Mouse (Mus musculus) megakaryocyte progenitor cell, adult 5-6 weeks (primary cell): Measurements from ENCODE around the gene Slc7a4. TPM values are rescaled to one million over a fixed set of nuclear protein-coding genes. Genes with fewer than 3 reads are reported as not detected.
"Not testable (repeated sequence)": the region's sequence is repeated elsewhere in the genome, so short reads cannot be mapped to it uniquely, and the experiment has no call there.

Source experiments
- ATAC-seq: replicated peaks from 2 replicates; pipeline ENCODE4 v1.8.0; 2016; ENCODE audit warnings: mild to moderate bottlenecking, moderate TSS enrichment, inconsistent platforms; ENCODE audit not compliant: poor library complexity
- total RNA-seq, 2 experiments: library from RNA; stranded (forward) in 1 of 2; stranded (reverse) in 1 of 2; fragments of 157-497, 149-512 nt in 1 of 2; fragments of 200-1000 nt in 1 of 2; gene quantifications; 2 replicates each; pipeline versions ENCODE4 v1.2.3 to v1.2.4; 2015 to 2017

Gene Slc7a4
- total RNA-seq (2015) (1.2 and 1.4 TPM in 2 replicates), total RNA-seq (2017) (4.2 and 5.6 TPM in 2 replicates)

DNA sequence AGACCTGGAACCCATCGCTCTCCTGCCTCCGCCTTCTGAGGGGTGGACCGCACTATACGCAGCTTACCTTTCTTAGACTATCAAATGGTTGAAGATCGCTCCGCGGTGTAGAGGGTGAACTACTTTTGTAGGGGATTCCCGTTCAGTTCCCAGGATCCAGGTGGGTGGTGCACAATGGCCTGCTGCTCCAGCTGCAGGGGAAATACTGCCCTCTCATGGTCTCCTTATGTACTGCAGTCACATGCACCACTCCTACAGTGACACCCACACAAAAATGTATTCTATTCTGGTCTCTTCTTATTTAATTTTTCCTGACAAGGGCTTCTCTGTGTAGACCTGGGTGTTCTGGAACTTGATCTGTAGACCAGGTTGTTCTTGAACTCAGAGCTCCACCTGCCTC is at the start of gene Slc7a4:
Gene Slc7a4, minus strand, starts transcription at position 151 of the 400 bp plus-strand sequence.
- ATAC-seq = peak; percentile 85

DNA sequence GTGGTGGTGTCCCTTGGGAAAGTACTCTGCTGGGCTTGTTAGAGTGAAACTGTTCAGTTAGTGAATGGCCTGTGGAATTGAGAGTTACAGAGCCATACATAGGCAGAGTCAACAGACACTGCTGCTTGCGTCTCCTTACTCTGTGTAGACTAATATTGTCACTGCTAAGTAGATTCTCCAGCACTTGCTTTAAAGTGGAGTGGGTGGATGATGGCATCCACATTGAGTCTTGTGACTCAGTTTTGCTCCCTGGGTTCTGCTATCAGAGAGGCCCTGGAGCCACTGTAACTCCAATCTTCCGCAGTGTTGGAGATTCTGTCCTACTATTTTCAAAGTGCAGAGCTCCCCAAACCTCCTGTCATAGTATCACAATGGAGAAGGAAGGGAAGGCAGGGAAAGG is 49.6 kb upstream of the Slc7a4 start:
- no peak for ATAC-seq

DNA sequence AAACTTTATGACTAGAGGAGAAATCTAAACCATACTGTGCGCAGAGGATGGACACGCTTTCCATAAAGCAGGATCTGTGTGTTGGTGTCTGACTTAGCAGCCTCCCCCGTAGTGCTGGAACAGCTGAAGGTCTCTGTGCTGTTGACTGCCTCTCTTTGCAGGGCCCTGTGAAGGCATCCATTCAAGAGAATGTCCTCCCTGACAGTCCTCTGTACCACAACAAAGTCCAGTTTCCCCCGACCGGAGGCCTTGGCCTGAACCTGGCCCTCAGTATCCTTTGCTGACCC is 43.2 kb upstream of the Slc7a4 start:
- no peak for ATAC-seq

DNA sequence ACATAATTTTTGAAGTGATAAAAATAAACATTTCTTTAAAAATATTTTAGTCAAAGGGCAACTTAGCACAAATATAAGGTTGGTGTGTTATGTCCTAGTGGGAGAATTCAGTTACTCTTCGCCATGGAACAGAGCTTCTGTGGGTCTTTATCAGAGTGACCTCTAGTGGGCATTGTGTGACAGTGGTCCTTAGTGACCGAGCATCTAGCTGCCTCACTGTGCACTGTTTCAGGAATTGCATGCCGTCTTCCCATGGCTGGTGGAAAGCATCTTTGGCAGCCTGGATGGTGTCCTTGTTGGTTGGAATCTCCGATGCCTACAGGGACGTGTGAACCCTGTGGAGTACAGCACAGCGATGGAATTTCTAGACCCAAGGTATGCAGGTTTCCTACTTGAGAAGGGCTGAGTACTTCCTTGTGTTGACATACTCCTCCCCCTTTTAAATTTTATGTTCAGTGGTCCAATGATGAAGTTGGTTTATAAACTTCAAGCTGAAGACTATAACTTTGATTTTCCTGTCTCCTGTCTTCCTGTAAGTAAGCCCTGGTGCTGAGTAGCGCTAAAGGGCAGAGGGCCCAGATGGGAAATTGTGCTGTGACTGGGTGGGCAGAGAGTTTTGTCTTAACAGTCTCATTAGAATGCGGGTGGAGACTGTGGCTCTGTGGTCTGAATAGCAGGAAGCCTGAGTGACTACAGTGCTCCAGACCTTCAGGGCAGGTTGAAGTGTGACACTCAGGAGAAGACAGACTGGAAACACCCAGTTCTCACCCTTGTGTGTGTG is 42.7 kb upstream of the Slc7a4 start:
- ATAC-seq = peak; percentile 85

DNA sequence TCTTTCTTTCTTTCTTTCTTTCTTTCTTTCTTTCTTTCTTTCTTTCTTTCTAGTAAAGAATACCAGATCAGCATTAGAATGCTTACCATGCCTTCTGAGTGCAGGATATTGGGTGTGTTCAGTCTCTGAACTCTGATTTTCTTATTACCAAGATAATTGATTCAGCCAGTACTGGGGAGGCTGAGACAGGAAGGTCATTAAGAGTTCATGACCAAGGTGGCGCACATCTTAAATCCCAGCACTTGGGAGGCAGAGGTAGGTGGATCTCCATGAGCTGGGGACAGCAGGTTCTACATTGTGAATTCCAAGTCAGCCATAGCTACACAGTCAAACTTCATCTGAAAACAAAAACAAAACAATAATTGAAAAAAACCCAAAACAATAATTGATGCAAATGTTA is 38.9 kb upstream of the Slc7a4 start:
- ATAC-seq = no peak

DNA sequence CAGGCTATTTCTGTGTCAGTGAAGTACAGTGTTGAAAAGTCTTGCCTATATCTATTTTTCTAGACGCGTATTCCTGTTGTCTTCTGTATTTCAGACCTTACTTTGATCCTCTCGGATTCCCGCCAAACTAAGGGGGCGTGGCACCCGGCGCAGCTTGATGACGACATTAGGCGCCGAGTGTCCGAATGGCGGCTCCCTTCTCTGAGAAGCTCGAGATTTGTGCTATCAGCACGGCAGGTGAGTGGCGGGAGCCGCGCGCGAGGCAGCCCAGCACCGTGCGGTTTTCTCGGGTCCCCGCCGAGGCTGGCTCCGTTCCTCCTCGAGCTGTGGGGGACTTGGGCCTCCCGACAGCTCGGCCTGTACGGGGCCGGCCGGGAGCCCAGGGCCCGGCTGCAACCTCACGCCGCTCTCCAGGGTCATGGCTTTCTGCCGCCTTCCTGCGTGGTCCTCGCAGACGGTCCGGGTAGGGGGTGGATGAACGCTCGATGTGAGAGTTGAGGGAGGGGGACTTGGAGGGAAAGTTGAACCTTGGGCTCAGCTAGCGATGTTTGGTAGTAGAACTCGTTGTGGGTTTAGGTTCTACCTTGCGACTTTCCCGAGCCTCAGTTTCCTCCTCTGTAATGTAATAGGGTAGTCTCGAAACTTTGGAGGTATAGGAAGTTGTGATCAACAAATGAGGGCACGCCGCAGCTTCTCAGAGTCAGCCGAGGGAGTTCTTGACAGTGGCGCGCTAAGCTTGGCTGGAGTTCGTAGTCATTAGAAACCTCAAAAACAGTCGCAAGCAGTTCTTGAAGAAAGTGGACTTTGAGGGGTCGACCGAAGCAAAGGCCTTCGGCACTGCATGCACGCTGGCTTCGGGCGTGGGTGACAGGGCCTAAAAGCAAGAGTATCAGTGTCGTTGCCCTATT is 36.4 kb upstream of the Slc7a4 start, which contains the start of gene Smpd4:
Gene Smpd4, plus strand, starts transcription at position 157 of the 908 bp plus-strand sequence.
- peak; percentile 84 for ATAC-seq

DNA sequence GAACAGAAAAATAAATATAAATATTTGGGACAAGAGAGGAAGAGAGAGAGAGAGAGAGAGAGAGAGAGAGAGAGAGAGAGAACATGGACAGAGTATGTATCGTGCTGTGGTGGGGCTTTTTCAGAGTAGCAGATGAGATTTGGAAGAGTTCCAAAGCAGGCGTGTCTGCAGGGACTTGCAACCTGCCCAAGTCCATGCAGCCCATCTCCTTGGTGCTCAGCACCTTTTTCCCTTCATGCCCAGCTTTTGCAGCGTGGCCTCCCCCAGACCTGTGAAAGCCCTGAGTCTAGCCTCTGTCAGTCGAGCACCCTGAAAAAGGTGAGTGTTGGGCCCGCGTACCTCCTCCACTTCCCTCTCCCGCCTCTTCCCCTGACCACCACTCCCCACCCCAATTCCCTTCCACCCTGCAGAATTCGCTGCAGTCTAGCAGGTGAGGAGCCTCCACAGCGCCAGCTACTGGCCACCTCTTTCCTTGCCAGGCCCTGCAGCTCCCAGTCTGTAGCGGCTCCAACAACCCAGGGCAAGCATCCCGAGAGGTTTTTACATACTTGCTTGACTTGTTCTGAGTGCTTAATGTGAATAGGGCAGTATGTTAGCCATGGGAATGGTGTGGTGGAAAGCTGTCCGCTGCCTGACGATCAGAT is 35.0 kb upstream of the Slc7a4 start:
- ATAC-seq = peak; percentile 94

DNA sequence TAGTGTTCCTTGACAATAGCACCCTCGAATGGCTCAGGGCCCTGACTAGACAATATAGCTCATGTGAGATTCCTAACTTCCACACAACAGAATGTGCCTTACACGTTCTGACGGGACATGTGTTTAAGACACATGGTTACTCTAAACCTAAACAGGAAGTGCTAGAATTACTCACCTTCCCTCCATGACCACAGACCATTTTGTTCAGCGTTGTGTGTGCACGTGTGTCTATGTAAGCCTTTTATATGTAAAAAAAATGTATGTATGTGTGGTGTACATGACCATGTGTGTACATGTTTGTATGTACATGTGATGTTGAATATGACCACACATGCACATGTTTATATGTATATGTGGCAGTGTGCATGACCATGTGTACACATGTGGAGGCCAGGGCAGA is 33.2 kb upstream of the Slc7a4 start:
- ATAC-seq = no peak

DNA sequence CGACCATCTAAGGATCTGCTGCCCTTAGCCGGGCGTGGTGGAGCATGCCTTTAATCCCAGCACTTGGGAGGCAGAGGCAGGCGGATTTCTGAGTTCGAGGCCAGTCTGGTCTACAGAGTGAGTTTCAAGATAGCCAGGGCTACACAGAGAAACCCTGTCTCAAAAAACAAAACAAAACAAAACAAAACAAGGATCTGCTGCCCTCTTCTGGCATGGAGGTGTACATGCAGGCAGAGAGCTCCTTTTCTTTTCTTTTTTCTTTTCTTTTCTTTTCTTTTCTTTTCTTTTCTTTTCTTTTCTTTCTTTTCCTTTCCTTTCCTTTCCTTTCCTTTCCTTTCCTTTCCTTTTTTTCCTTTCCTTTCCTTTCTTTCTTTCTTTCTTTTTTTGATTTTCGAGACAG is 31.7 kb upstream of the Slc7a4 start:
- ATAC-seq = not testable (repeated sequence)

DNA sequence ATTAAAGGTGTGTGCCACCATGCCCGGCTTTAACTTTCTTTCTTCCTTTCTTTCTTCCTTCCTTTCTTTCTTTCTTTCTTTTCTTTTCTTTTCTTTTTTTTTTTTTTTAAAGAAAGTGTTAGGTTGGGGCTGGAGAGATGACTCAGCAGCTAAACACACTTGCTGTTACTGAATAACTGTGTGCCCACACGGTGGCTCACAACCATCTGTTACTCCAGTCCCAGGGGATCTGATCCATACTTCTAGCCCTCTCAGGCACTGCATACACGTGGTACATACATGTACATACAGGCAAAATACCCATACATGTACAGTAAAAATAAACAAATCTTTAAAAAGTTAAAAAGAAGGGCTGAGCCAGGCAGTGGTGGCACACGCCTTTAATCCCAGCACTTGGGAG is 28.4 kb upstream of the Slc7a4 start:
- no peak for ATAC-seq

DNA sequence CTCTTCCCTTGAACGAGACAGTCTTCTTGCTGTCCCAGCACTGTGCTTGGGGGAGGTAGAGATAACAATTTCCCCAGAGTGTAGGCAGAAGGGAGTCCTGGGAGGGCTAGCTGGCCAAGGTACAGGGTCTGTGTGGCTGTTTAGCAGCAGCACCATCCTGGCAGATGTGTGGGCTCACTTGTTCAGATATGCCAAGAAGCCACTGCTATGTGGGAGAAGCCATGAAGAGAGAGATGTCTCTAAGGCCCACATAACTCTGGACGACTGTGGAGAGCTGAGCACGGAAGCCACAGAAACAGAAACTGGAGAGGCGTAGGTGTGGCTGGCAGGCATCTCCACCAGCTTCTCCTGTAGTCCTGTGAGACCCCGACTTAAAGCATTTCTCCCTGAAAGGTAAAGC is 22.7 kb upstream of the Slc7a4 start:
- no peak for ATAC-seq

DNA sequence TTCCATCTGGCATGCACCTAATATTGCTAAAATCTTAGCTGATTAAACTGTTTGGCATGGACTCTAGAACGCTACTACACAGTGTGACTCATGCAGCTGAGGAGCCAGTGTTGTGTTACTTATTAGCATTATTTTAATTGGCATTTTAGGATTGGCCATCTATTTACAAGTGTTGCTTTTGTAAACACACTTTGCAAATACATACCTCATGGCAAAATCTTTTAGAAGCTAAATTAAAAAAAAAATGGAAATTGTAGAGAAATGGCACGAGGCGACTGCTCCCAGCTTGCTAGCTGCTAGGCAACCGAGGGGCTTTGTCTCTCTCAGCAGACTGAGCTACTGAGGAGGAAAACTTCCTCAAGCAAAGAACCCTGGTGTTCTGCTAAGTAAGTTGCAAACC is 21.9 kb upstream of the Slc7a4 start:
- ATAC-seq = no peak

DNA sequence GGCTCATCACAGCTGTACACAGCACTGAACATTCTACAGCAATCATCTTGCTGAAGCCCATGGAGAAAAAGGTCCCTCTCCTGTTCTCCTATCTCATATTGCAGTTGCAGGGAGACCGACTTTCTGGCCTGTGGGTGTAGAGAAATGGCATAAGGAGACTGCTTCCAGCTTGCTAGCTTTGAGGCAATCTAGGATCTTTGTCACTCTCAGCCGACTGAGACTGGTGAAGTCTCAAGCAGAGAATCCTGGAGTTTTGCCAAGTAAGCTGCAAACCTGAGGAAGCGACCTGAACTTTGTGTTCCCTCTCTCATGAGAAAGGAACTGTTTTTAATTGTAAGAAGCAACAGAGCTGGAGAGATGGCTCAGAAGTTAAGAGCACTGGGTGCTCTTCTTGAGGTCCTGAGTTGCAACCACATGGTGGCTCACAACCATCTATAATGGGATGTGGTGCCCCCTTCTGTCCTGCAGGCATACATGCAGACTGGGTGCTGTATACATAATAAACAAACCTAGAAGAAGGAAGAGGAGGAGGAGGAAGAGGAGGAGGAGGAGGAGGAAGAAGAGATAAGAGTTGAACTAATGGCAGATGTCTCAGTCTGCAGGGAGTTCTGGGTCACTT is 18.0 kb upstream of the Slc7a4 start:
- ATAC-seq = peak; percentile 77

DNA sequence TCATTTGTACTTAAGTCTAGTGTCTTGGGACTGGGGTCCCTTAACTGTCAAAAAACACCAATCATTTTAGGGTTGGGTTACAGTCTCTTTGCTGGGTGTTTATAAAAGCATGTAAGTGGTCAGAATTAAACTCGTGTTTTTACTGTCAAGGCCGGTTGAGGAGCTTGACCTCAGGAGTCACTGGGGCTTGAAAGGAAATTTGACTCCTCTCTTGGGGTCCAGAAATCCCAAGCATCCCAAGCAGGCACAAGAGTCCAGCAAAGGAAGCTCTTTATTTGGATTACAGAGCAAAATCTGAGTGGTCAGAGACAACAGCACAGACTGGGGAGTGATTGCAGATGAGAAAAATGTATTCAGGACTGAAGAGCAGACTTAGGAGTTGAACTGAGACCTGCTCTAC is 7.7 kb upstream of the Slc7a4 start:
- ATAC-seq = no peak

DNA sequence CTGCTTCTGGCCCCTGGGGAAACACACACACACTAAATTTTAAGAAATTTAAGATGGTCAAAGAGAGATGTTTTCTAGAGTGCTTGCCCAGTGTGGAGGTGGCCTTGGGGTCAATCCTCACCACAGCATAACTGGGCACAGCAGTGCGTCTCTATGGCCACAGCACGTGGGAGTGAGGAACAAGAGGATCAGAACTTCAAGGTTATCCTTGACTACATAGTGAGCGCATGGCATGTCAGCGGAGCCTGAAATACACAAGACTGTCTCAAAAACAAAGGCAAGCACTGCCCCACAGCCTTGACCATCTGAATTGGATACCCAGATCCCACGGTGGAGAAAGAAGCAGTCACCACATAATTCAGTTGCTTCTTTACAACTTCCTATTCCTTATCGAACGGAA is 1.5 kb upstream of the Slc7a4 start:
- ATAC-seq = no peak

DNA sequence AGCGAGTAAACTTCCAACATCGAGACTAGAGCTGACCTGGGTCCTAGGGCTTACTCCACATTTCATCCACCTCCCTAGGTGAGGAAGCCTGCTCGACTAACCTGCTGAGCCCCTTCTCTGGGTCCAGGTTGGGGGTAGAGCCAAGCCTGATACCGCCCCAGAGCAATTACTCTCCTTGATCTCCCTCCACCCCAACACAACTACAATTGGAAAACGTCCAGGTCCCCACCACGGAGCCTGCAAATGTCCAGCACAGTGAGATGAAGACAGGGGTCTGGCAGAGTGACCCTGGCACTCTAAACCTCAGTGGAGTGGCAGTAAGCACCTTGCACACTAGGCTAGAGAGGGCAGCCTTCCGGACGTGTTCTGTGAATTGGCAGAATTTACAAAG is 6.2 kb downstream of the Slc7a4 start:
- no peak for ATAC-seq

DNA sequence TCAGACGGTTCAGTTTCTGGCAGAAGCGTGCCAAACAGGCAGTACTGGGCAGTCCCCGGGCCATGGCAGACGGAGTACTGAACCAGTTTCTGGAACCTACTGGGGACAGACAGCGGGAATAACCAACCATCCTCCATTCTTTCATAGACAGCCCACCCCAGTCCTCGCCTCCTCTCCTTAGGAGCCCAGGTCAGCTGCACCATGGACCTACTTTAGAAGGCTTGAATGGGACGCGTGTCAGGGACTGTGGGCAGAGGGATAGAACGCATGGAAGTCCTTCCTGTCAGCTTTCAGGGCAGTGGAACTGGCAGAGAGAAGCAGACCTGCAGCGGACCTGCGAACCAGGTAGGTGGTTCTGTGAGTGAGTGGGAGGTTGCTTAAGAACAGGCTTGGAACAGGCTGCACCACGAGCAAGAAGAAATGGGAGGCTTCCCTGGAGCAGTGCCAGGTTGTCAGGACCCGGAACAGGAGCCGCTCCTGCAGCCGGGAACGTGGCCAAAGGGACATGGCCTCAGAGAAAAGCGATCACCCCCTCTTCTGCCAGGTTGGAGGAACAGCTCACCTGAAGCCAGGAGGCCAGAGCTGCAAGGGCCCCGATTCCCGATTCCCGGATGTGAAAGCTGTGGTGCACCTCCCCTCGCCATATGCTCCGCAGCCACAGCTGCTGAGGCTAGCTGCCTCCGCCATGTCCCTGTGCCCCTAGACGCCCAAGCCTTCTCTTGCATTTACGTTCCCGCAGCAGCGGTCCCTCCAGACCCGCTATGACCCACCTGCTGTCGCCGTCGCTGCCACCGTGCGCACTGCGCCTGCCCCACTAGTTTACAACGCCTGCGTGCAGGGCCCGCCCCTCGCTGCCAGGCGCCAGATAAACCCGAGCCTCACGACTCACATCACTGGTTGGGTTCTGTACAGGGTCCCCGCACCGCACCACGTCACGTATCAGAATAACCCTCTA is 6.9 kb downstream of the Slc7a4 start:
- ATAC-seq = peak; percentile 99

DNA sequence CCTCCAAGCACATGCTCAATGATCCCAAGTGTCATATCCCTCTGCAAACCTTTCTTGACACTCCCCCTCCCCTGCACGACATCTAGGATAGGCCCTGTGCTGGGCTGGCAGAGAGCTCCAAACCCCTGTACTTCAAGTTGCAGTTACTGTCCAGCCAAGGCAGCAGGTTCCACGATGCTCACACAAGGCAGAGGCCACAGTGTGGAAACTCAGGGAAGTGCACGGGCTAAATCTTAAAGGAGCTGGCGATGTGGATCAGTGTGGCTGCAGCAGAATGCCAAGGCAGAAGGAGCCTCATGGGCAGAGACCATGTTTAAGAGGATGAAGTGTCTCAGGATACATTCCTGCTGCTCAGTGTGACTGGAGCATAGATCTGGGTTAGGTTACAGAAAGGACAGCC is 16.8 kb downstream of the Slc7a4 start:
- peak; percentile 32 for ATAC-seq

DNA sequence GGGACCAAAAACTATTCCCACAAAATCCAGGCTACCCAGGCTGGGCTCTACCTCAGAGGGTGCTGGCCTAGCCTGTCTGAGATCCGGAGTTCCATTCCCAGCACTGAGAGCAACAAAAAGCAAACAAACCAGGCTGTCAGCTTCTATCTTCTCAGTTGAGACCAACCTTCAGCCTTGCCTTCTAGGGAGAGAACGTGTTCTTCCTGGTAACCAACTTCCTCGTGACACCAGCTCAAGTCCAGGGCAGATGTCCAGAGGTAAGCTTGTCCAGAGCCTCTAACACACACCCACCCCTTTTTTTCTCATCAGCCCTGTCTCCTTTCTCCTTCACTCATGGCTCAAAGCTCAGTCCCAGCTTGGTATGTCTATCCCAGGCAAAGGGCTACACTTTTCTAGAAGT is 18.2 kb downstream of the Slc7a4 start:
- ATAC-seq = no peak

DNA sequence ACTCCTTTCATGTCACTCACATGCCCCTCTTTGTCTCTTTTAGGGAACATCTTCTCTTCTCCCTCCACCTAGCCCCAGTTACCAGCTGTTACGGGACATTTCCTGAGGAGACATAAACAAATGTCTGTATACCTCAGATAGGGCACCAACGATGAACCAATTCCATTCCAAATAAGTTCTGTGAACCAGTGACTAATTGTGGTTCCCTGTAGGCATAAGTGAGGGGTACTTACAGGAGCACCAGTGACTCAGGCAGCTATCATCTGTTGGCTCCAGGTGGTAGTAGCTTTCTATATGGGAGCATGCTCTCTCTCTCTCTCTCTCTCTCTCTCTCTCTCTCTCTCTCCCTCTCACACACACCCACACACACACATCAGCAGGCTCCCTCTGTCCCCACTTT is 18.8 kb downstream of the Slc7a4 start:
- no peak for ATAC-seq
